Mouse (Mus musculus) left cerebral cortex, postnatal 36 days (tissue): ENCODE results near the gene Alg13. TPM values are rescaled to one million over a fixed set of nuclear protein-coding genes. Genes with fewer than 3 reads are reported as not detected.

Source experiments
- microRNA-seq: library from miRNA; unstranded; fragments of <30 nt; microRNA quantifications from one replicate; pipeline ENCODE4 v1.2.0, GENCODE M21; 2022
- total RNA-seq, 2 experiments: library from RNA; stranded (reverse); gene quantifications; 2 replicates each; pipeline ENCODE4 v1.2.3; 2021

Gene Alg13
- total RNA-seq, 2 experiments from 2014 or later = 10.8 to 12.0 TPM

Small RNA genes lying within 50 kb of the gene (microRNA-seq; reads per million reads assigned to microRNA genes)
- gene Mir680-2 = not detected

Other genes starting within 250 kb of the Alg13 start
- gene A730046J19Rik, start 164.1 kb upstream of the Alg13 start, total RNA-seq = under 1 TPM in 1 of 2 experiments, not detected in 1; 0.18 TPM
- under 1 TPM in 1 of 2 experiments, not detected in 1; 0.07 TPM for gene Trpc5os, start 138.8 kb downstream of the Alg13 start, total RNA-seq